Mouse (Mus musculus): ENCODE results near the gene Fxr1. TPM values are rescaled to one million over a fixed set of nuclear protein-coding genes. Genes with fewer than 3 reads are reported as not detected.
A peak's percentile ranks its signal among the peaks of the same experiment; 100 is the strongest.

Fxr1 gene
- polyA plus RNA-seq, 1 experiment from 2014 or later: 43.4 TPM

DNA sequence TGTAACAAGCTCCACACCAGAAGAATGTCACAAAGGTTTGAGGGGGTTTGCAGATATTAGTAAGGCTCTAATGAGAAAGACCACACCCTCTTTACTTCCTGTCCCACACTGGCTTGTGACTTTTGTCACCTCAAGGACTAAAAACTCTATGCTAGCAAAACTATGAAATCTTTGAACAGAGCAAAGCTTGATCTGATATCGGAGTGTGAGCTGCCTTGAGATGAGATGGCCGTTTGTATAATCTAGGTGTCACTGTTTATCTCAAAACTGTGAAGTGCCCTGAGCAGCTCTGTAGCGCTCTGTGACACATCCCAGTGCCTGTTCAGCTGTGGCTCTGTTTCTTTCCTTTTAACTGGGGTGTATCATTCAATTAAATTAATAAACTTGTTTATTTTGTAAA lies 15.9 kb upstream of the Fxr1 start:
- Histone ChIP-seq H3K36me3 (ENCODE audit: control insufficient read depth, insufficient read depth, low read length) (no peaks in the 10 kb centered on the region), H3K9me3 (ENCODE audit: control insufficient read depth, low read length) (no peaks in the 10 kb centered on the region), H3K27ac (ENCODE audit: low read depth, low read length) (no peak overlapping the region), H3K9ac (replicated peaks; ENCODE audit: low read depth, low read length) (no peak overlapping the region), H3K27me3 (ENCODE audit: control insufficient read depth, insufficient read depth, low read length) (no peaks in the 10 kb centered on the region), H3K4me3 (ENCODE audit: low read depth, low read length) (no peak overlapping the region), H3K4me2 (ENCODE audit: low read depth, low read length) (no peak overlapping the region), H3K4me1 (ENCODE audit: control insufficient read depth, insufficient read depth, low read length) (no peaks in the 10 kb centered on the region)
- ATAC-seq (ENCODE audit: low read depth): no peak
- 90% methylated on average over 3 of the region's 3 CpGs for WGBS

DNA sequence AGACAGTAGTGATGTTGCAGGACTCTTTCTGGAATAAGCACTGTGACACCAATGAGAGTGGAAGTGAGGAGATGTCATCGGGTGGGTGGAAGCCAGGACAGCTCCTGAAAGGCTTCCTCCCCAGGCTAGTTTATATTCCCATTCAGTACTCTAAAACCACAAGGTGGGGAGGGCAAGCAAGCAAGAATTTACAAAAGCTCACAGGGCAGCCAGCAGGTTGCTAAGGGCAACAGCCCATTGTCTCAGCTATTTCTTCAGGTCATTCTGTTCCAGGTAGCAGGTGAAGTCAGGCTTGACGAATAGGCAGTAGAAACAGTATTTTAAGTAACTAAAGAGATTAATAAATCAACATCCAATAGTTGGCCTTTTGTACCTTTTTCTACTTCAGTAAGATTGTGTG lies 13.4 kb upstream of the Fxr1 start:
- WGBS: 57% methylated on average over 2 of the region's 2 CpGs
- no peaks in the 10 kb centered on the region for H3K36me3 ChIP-seq (ENCODE audit: control insufficient read depth, insufficient read depth, low read length)

DNA sequence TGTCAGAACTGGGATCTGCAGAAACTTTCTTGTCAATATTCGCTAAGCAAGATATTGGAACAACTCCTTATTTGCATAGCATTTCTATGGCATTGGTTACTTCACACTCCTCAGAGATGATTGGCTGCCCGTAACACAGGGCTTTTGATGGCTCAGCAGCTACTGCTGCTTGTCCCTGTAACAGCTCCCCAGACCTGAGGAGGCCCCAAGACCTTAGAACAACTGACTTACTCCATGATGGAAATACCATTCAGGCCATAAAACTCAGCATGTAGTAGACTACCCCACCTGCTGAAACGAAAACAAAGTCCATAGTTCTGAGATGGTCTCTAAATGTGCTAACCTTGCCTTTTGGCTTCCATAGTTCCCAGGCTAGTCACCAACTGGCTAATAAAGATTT lies 12.9 kb upstream of the Fxr1 start:
- no peaks in the 10 kb centered on the region for H3K36me3 ChIP-seq (ENCODE audit: control insufficient read depth, insufficient read depth, low read length)
- H3K4me3 ChIP-seq (ENCODE audit: low read depth, low read length): no peak overlapping the region
- H3K27ac ChIP-seq (ENCODE audit: low read depth, low read length): no peak overlapping the region
- no peaks in the 10 kb centered on the region for H3K9me3 ChIP-seq (ENCODE audit: control insufficient read depth, low read length)
- H3K27me3 ChIP-seq (ENCODE audit: control insufficient read depth, insufficient read depth, low read length): no peaks in the 10 kb centered on the region
- H3K4me1 ChIP-seq (ENCODE audit: control insufficient read depth, insufficient read depth, low read length): no peaks in the 10 kb centered on the region
- no peak overlapping the region for H3K4me2 ChIP-seq (ENCODE audit: low read depth, low read length)
- ATAC-seq (ENCODE audit: low read depth): no peak
- WGBS: 51% methylated on average over 3 of the region's 3 CpGs
- H3K9ac ChIP-seq (replicated peaks; ENCODE audit: low read depth, low read length): no peak overlapping the region

More for the DNA sequence above, 13.4 kb upstream of the Fxr1 start:
- H3K4me1 ChIP-seq (ENCODE audit: control insufficient read depth, insufficient read depth, low read length): no peaks in the 10 kb centered on the region
- ATAC-seq (ENCODE audit: low read depth): no peak
- no peak overlapping the region for H3K4me2 ChIP-seq (ENCODE audit: low read depth, low read length)
- no peaks in the 10 kb centered on the region for H3K9me3 ChIP-seq (ENCODE audit: control insufficient read depth, low read length)
- H3K27me3 ChIP-seq (ENCODE audit: control insufficient read depth, insufficient read depth, low read length): no peaks in the 10 kb centered on the region
- H3K4me3 ChIP-seq (ENCODE audit: low read depth, low read length): no peak overlapping the region
- no peak overlapping the region for H3K27ac ChIP-seq (ENCODE audit: low read depth, low read length)
- no peak overlapping the region for H3K9ac ChIP-seq (replicated peaks; ENCODE audit: low read depth, low read length)

DNA sequence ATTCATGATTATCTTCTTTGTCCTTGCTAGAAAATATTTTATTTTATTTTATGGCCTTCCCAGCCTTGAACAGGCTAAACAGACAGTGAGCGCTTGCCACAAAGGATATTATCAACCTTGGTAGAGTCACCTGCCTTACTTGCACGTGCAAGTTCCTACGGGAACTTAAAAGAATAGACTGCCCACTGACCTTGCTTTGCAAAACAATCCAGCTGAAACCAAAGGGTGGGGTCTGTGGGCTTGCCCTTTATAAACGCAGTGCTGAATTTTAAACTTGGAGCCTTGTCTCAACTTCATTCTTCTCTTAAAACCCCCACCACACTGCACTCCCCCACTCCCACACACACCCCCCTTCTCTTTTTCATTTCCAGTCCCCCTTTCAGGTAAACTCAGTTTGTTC lies 12.1 kb upstream of the Fxr1 start:
- Histone ChIP-seq H3K9me3 (ENCODE audit: control insufficient read depth, low read length) (no peaks in the 10 kb centered on the region), H3K4me3 (ENCODE audit: low read depth, low read length) (no peak overlapping the region), H3K27ac (ENCODE audit: low read depth, low read length) (no peak overlapping the region), H3K27me3 (ENCODE audit: control insufficient read depth, insufficient read depth, low read length) (no peaks in the 10 kb centered on the region), H3K36me3 (ENCODE audit: control insufficient read depth, insufficient read depth, low read length) (no peaks in the 10 kb centered on the region), H3K4me2 (ENCODE audit: low read depth, low read length) (no peak overlapping the region), H3K9ac (replicated peaks; ENCODE audit: low read depth, low read length) (no peak overlapping the region), H3K4me1 (ENCODE audit: control insufficient read depth, insufficient read depth, low read length) (no peaks in the 10 kb centered on the region)
- ATAC-seq (ENCODE audit: low read depth): no peak
- 51% methylated on average over 4 of the region's 4 CpGs for WGBS

DNA sequence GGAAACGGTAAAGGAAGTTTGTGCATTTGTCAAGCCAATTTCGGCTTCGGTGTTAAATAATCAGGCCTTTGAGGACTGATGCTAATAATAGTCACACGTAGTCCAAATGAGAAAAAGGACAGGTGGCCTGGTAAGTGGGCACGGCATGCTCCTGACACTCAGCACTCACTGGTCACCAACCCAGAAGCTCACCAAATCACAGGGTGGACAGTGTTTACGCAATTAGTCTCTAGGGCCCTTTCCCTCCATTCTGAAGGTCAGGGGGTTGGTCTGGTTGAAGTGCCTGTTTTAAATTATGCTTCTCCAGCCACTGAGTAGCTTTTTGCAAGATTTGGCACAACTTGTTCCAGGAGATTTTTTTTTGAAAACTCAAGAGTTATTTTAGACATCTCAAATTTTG lies 11.6 kb upstream of the Fxr1 start:
- no peak overlapping the region for H3K9ac ChIP-seq (replicated peaks; ENCODE audit: low read depth, low read length)
- no peaks in the 10 kb centered on the region for H3K4me1 ChIP-seq (ENCODE audit: control insufficient read depth, insufficient read depth, low read length)
- 78% methylated on average over 6 of the region's 6 CpGs for WGBS
- no peaks in the 10 kb centered on the region for H3K9me3 ChIP-seq (ENCODE audit: control insufficient read depth, low read length)
- H3K27ac ChIP-seq (ENCODE audit: low read depth, low read length): no peak overlapping the region
- no peaks in the 10 kb centered on the region for H3K36me3 ChIP-seq (ENCODE audit: control insufficient read depth, insufficient read depth, low read length)
- no peak overlapping the region for H3K4me2 ChIP-seq (ENCODE audit: low read depth, low read length)
- no peak overlapping the region for H3K4me3 ChIP-seq (ENCODE audit: low read depth, low read length)
- ATAC-seq (ENCODE audit: low read depth): no peak
- no peaks in the 10 kb centered on the region for H3K27me3 ChIP-seq (ENCODE audit: control insufficient read depth, insufficient read depth, low read length)

DNA sequence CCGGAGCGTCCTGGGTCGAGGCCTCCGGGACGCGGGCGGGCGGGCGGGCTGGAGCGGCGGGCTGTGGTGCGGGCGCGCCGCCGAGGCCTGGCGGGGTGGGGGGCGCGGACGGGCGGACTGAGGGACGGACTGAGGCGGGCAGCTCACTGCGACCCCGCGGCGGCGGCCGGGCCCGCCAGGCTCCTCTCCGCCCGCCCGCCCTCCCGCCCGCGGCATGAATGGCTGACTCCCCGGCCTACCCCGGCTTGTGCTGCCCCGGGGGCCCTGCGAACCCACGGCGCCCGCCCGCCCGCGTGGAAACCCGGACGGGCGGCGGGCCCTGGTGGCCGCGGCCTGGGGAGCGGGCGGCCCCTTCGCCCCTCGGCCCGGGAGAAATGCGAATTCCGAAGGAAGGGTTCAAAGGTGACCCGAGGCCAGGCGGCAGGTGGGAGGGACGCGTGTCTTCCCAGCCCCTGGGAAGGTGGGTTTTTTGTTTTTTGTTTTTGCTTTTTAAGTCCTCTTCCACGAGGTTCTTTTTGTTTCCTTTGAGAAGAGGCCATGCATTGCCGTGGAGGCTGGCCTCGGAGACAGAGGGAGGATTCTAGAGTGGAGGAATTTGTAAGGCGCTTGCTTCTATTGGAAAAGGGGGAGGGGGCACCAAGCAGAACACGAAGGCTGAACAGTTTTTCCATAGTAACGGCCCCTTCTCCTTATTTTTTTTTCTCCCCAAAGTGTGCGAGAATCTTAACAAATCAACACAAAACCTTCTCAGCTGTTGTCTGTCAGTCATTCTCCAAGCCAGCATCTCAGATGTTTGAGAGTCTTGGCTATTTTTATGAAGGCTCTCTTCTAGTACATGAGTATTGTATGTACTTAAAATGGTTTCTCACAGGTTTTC lies 877 bp downstream of the Fxr1 start:
- peak overlapping the region; percentile 67 for H3K4me2 ChIP-seq (ENCODE audit: low read depth, low read length)
- H3K4me3 ChIP-seq (ENCODE audit: low read depth, low read length): peak overlapping the region; percentile 78
- H3K9me3 ChIP-seq (ENCODE audit: control insufficient read depth, low read length): no peaks in the 10 kb centered on the region
- H3K9ac ChIP-seq (replicated peaks; ENCODE audit: low read depth, low read length): peak overlapping the region; percentile 92
- no peak; the same call in none of the 2 replicates for ATAC-seq (ENCODE audit: low read depth)
- H3K4me1 ChIP-seq (ENCODE audit: control insufficient read depth, insufficient read depth, low read length): peaks cover 10% of the 10 kb centered on the region; the same call in 1 of the 2 replicates
- no peaks in the 10 kb centered on the region for H3K27me3 ChIP-seq (ENCODE audit: control insufficient read depth, insufficient read depth, low read length)
- peak overlapping the region; percentile 90 for H3K27ac ChIP-seq (ENCODE audit: low read depth, low read length)
- WGBS: under 1% methylated on average over 38 of the region's 70 CpGs
- H3K36me3 ChIP-seq (ENCODE audit: control insufficient read depth, insufficient read depth, low read length): no peaks in the 10 kb centered on the region

DNA sequence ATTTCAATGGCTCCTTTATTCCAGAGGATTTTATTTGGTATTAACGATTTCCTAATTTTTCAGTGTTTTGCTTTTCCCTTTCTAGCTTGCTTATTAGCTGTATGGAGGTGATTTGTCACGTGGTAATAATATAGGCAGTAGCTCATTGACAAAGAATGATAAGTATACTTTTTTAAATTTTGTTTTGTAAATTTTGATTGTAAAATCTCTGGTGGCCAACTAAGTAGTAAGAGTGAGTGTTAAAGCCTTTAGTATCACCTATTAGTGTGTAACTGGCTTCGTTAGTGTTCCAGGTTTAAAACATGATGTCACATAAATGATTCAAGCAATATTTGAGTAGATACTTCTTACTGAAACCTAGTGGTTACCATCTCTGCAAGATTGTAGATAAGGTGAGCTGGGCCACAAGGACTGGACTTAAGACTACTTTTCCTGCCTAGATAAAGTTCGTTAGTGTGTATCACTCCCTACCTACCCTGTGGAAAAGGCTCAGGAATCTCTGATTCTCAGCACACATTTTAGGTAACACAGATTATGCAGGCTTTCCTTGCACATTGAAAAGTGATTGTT lies 1.6 kb downstream of the Fxr1 start:
- Histone ChIP-seq H3K27me3 (ENCODE audit: control insufficient read depth, insufficient read depth, low read length) (no peaks in the 10 kb centered on the region), H3K9ac (replicated peaks; ENCODE audit: low read depth, low read length) (peak overlapping the region; percentile 92; the same call in 1 of the 2 replicates), H3K4me2 (ENCODE audit: low read depth, low read length) (peak overlapping the region; percentile 67), H3K36me3 (ENCODE audit: control insufficient read depth, insufficient read depth, low read length) (no peaks in the 10 kb centered on the region), H3K4me1 (ENCODE audit: control insufficient read depth, insufficient read depth, low read length) (peaks cover 10% of the 10 kb centered on the region; the same call in 1 of the 2 replicates), H3K4me3 (ENCODE audit: low read depth, low read length) (peak overlapping the region; percentile 78), H3K27ac (ENCODE audit: low read depth, low read length) (no peak overlapping the region), H3K9me3 (ENCODE audit: control insufficient read depth, low read length) (no peaks in the 10 kb centered on the region)
- WGBS: 69% methylated on average over 4 of the region's 4 CpGs
- ATAC-seq (ENCODE audit: low read depth): no peak

DNA sequence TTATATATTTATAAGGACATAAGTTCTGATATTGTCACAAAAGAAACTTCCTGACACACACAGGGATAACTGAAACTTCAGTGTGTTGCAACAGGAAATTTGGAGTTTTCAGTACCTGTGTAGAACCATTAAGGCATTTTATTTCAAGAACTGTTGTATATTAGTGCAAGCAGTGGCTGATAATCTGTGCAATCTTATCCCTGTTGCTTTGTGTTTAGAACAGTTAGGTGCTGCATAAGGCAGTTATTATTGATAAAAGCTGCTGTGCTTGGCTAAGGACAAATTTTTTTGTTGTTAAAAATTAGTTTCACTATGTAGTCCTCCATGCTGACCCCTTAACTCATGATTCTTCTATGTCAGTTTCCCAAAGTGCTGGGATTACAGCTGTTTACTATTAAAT lies 9.2 kb downstream of the Fxr1 start:
- no peaks in the 10 kb centered on the region for H3K36me3 ChIP-seq (ENCODE audit: control insufficient read depth, insufficient read depth, low read length)
- ATAC-seq (ENCODE audit: low read depth): no peak
- no peaks in the 10 kb centered on the region for H3K27me3 ChIP-seq (ENCODE audit: control insufficient read depth, insufficient read depth, low read length)
- no peak overlapping the region for H3K27ac ChIP-seq (ENCODE audit: low read depth, low read length)
- no peak overlapping the region for H3K4me2 ChIP-seq (ENCODE audit: low read depth, low read length)
- no peaks in the 10 kb centered on the region for H3K4me1 ChIP-seq (ENCODE audit: control insufficient read depth, insufficient read depth, low read length)
- H3K4me3 ChIP-seq (ENCODE audit: low read depth, low read length): no peak overlapping the region
- H3K9ac ChIP-seq (replicated peaks; ENCODE audit: low read depth, low read length): no peak overlapping the region
- no peaks in the 10 kb centered on the region for H3K9me3 ChIP-seq (ENCODE audit: control insufficient read depth, low read length)

DNA sequence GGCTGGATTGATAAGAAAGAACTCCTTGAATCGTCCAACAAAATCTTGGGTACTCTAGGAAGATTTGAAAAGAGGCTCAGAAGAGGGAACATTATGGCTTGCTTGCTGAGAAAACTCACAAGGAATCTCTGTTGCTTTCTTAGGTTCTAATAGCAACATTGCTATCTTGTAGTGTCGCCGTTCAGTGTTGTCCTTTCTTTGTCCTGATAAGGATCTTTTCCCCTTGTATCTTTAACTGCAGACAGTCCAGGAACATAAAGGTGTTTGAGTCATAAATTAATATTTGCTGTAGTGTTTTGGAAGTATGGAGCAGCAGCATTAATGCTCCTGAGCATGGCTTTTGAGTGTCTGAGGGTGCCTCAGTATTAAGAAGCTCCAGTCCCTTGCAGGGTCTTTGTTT lies 10.9 kb downstream of the Fxr1 start:
- no peaks in the 10 kb centered on the region for H3K9me3 ChIP-seq (ENCODE audit: control insufficient read depth, low read length)
- no peak overlapping the region for H3K4me2 ChIP-seq (ENCODE audit: low read depth, low read length)
- H3K4me1 ChIP-seq (ENCODE audit: control insufficient read depth, insufficient read depth, low read length): no peaks in the 10 kb centered on the region
- H3K27me3 ChIP-seq (ENCODE audit: control insufficient read depth, insufficient read depth, low read length): no peaks in the 10 kb centered on the region
- H3K9ac ChIP-seq (replicated peaks; ENCODE audit: low read depth, low read length): no peak overlapping the region
- no peaks in the 10 kb centered on the region for H3K36me3 ChIP-seq (ENCODE audit: control insufficient read depth, insufficient read depth, low read length)
- ATAC-seq (ENCODE audit: low read depth): no peak
- no peak overlapping the region for H3K4me3 ChIP-seq (ENCODE audit: low read depth, low read length)
- WGBS: 91% methylated on average over 3 of the region's 3 CpGs
- no peak overlapping the region for H3K27ac ChIP-seq (ENCODE audit: low read depth, low read length)
